Mouse (Mus musculus) G1E (cell line): Measurements from ENCODE around the gene Klhdc4.

Source experiments
- CTCF ChIP-seq: IDR thresholded peaks from 2 replicates; pipeline ENCODE4 v1.5.1; 2012; ENCODE audit warnings: low read depth, low read length, inconsistent platforms, mixed read lengths
- GATA1 ChIP-seq: IDR thresholded peaks from 2 replicates; pipeline ENCODE4 v1.6.1; 2012; ENCODE audit warnings: borderline replicate concordance, low read length, inconsistent platforms, mixed read lengths
- POLR2AphosphoS5 ChIP-seq: IDR thresholded peaks from 2 replicates; pipeline ENCODE4 v1.6.1; 2012; ENCODE audit warnings: low read depth, low read length, inconsistent platforms; ENCODE audit not compliant: insufficient replicate concordance

- no peak for TF ChIP-seq CTCF
- no peak for TF ChIP-seq GATA1
- TF ChIP-seq POLR2AphosphoS5: no peak
These were observed 59.7 kb downstream of the Klhdc4 start for GRCm38 (mm10) chr8:121769621-121770020.
